Mouse (Mus musculus): ENCODE measurements around the gene Tex13c1. TPM values are rescaled to one million over a fixed set of nuclear protein-coding genes. Genes with fewer than 3 reads are reported as not detected.

Gene Tex13c1
- not detected in 2 replicates for polyA plus RNA-seq (2015; fragmentation: Nextera tagmentation; extraction: Ambion mirVana)

DNA sequence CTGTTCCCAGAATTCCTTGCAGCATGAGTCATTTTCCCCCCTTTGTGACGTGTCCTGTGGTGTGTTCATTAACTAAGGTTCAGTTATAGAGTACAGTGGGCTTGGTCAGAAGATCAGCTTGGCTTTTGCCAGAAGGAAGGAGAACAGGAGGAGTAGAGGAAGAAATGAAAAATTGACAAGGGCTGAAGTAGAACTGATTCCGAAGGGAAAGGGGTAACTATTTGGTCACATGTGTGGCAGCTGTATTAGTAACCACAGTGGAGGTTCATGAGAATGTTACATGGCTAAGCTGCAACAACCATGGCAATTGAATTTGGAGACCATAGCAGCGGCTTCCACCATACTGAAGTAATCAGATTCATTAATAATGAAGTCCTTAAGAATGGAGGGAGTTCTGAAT, at the start of gene Tex13c1:
Gene Tex13c1 (plus strand): TSS at position 301 of the 400 bp plus-strand sequence.
- no peaks in the 10 kb centered on the region for H3K4me1 ChIP-seq (replicated peaks)
- no peak within 1 kb of the TSS for H3K9ac ChIP-seq (replicated peaks)
- WGBS, result 83% methylated on average over 3 of the region's 3 CpGs
- H3K36me3 ChIP-seq, result no peaks in the 10 kb centered on the region
- H3K4me2 ChIP-seq (replicated peaks), result no peak within 1 kb of the TSS
- H3K9me3 ChIP-seq, result no peaks in the 10 kb centered on the region
- H3K27ac ChIP-seq, result no peak within 1 kb of the TSS
- no peaks in the 10 kb centered on the region for H3K27me3 ChIP-seq
- no peak for ATAC-seq
- no peak within 1 kb of the TSS for H3K4me3 ChIP-seq (replicated peaks)

Other genes starting within 250 kb of the Tex13c1 start
- 18.0 and 18.4 TPM in 2 replicates for gene Tenm1, start 162.0 kb upstream of the Tex13c1 start, polyA plus RNA-seq (2015; fragmentation: Nextera tagmentation; extraction: Ambion mirVana)